Mouse (Mus musculus) CH12.LX (cell line): ENCODE measurements around the gene A930033H14Rik. TPM values are rescaled to one million over a fixed set of nuclear protein-coding genes. Genes with fewer than 3 reads are reported as not detected.

Experiments
- DNase-seq: peaks from one replicate; pipeline ENCODE4 v3.0.0-alpha.2; 2013; ENCODE audit errors: extremely low read depth
- H3K27ac ChIP-seq: 2 replicates; pipeline ENCODE4 v1.5.1; 2012; ENCODE audit warnings: low read depth, mild to moderate bottlenecking, control low read depth, moderate library complexity; ENCODE audit not compliant: insufficient read depth
- H3K27me3 ChIP-seq: replicated peaks from 2 replicates; pipeline ENCODE3; 2012; ENCODE audit warnings: inconsistent platforms
- H3K36me3 ChIP-seq, 2 experiments: replicated peaks in 1 of 2; 2 replicates each; pipeline versions ENCODE3 to v1.6.1; 2012; ENCODE audit warnings: inconsistent platforms in 1 of 2, low read length in 1 of 2, mild to moderate bottlenecking in 1 of 2, mixed read lengths in 1 of 2, moderate library complexity in 1 of 2; ENCODE audit not compliant: control insufficient read depth in 1 of 2, insufficient read depth in 1 of 2
- H3K4me1 ChIP-seq, 2 experiments: 2 replicates each; pipeline ENCODE4 v1.6.1; 2012; ENCODE audit warnings: inconsistent platforms in 1 of 2, moderate library complexity in 1 of 2; ENCODE audit not compliant: insufficient read depth in 2 of 2, control insufficient read depth in 1 of 2
- H3K4me2 ChIP-seq: 2 replicates; pipeline ENCODE4 v1.6.1; 2012; ENCODE audit warnings: low read depth, mild to moderate bottlenecking, control low read depth; ENCODE audit not compliant: poor library complexity, insufficient read depth, severe bottlenecking
- H3K4me3 ChIP-seq, 3 experiments: fragments of 150-350 bp in 1 of 3; sonication (generic) in 1 of 3; replicated peaks in 1 of 3; 2 replicates each; pipeline versions ENCODE3 to v1.5.1; 2011 to 2012; ENCODE audit warnings: low read depth in 2 of 3, low read length in 2 of 3, mild to moderate bottlenecking in 2 of 3, moderate library complexity in 2 of 3, control low read depth in 1 of 3, improper control_type of control experiment in 1 of 3, inconsistent platforms in 1 of 3, mixed read lengths in 1 of 3; ENCODE audit not compliant: poor library complexity in 1 of 3
- H3K79me2 ChIP-seq: replicated peaks from 2 replicates; pipeline ENCODE4 v1.6.1; 2012; ENCODE audit warnings: mild to moderate bottlenecking, moderate library complexity; ENCODE audit not compliant: control insufficient read depth, poor library complexity, insufficient read depth, severe bottlenecking; ENCODE audit errors: extremely low read depth
- H3K9ac ChIP-seq: 2 replicates; pipeline ENCODE4 v1.6.1; 2012; ENCODE audit warnings: low read depth, mild to moderate bottlenecking, control low read depth, moderate library complexity; ENCODE audit not compliant: insufficient read depth
- H3K9me3 ChIP-seq: replicated peaks from 2 replicates; pipeline ENCODE3; 2012; ENCODE audit warnings: low read length, inconsistent platforms, mixed read lengths
- BHLHE40 ChIP-seq: IDR thresholded peaks from 2 replicates; pipeline ENCODE4 v1.6.1; 2011; ENCODE audit warnings: mild to moderate bottlenecking, low read depth, low read length, improper control_type of control experiment
- CHD1 ChIP-seq: IDR thresholded peaks from 2 replicates; pipeline ENCODE4 v1.6.1; 2012; ENCODE audit warnings: low read depth, low read length, improper control_type of control experiment, inconsistent platforms
- E2F4 ChIP-seq: IDR thresholded peaks from 2 replicates; pipeline ENCODE4 v1.6.1; 2011; ENCODE audit warnings: low read depth, low read length, improper control_type of control experiment; ENCODE audit not compliant: insufficient replicate concordance
- EP300 ChIP-seq: IDR thresholded peaks from 2 replicates; pipeline ENCODE4 v1.6.1; 2011; ENCODE audit warnings: low read length, improper control_type of control experiment
- GABPA ChIP-seq: IDR thresholded peaks from 2 replicates; pipeline ENCODE4 v1.6.1; 2012; ENCODE audit warnings: low read depth, low read length, improper control_type of control experiment, inconsistent platforms; ENCODE audit not compliant: insufficient replicate concordance
- IRF4 ChIP-seq: IDR thresholded peaks from 2 replicates; pipeline ENCODE4 v1.6.1; 2014; ENCODE audit warnings: low read depth, mild to moderate bottlenecking, inconsistent platforms, low read length, improper control_type of control experiment
- JUN ChIP-seq: IDR thresholded peaks from 2 replicates; pipeline ENCODE4 v1.6.1; 2011; ENCODE audit warnings: low read depth, mild to moderate bottlenecking, low read length, improper control_type of control experiment, moderate library complexity; ENCODE audit not compliant: insufficient read depth
- JUND ChIP-seq: conservative IDR thresholded peaks from 2 replicates; pipeline ENCODE4 v1.6.1; 2011; ENCODE audit warnings: low read depth, low read length, improper control_type of control experiment
- KAT2A ChIP-seq: IDR thresholded peaks from 2 replicates; pipeline ENCODE4 v1.6.1; 2012; ENCODE audit warnings: low read length, improper control_type of control experiment, inconsistent platforms; ENCODE audit not compliant: insufficient replicate concordance
- MAFK ChIP-seq: IDR thresholded peaks from 2 replicates; pipeline ENCODE4 v1.6.1; 2011; ENCODE audit warnings: low read length, improper control_type of control experiment; ENCODE audit not compliant: insufficient replicate concordance
- MAX ChIP-seq: IDR thresholded peaks from 2 replicates; pipeline ENCODE4 v1.6.1; 2011; ENCODE audit warnings: low read length, improper control_type of control experiment
- MAZ ChIP-seq: IDR thresholded peaks from 2 replicates; pipeline ENCODE4 v1.6.1; 2012; ENCODE audit warnings: low read depth, mild to moderate bottlenecking, inconsistent platforms, low read length, improper control_type of control experiment, moderate library complexity
- MEF2A ChIP-seq: IDR thresholded peaks from 2 replicates; pipeline ENCODE4 v1.6.1; 2014; ENCODE audit warnings: low read depth, mild to moderate bottlenecking, inconsistent platforms, low read length, improper control_type of control experiment, borderline replicate concordance
- NRF1 ChIP-seq: IDR thresholded peaks from 2 replicates; pipeline ENCODE4 v1.6.1; 2014; ENCODE audit warnings: low read depth, mild to moderate bottlenecking, inconsistent platforms, low read length, improper control_type of control experiment, moderate library complexity
- PAX5 ChIP-seq: IDR thresholded peaks from 2 replicates; pipeline ENCODE4 v1.6.1; 2012; ENCODE audit warnings: low read length, inconsistent platforms, mixed read lengths
- POLR2A ChIP-seq: IDR thresholded peaks from 2 replicates; pipeline ENCODE4 v1.6.1; 2011; ENCODE audit warnings: low read depth, mild to moderate bottlenecking, improper control_type of control experiment, low read length
- POLR2AphosphoS2 ChIP-seq: IDR thresholded peaks from 2 replicates; pipeline ENCODE4 v1.6.1; 2011; ENCODE audit warnings: low read depth, low read length, improper control_type of control experiment
- RAD21 ChIP-seq: IDR thresholded peaks from 2 replicates; pipeline ENCODE4 v1.6.1; 2011; ENCODE audit warnings: low read depth, mild to moderate bottlenecking, low read length, improper control_type of control experiment, moderate library complexity
- SIN3A ChIP-seq: IDR thresholded peaks from 2 replicates; pipeline ENCODE4 v1.6.1; 2012; ENCODE audit warnings: low read length, improper control_type of control experiment, inconsistent platforms
- SMC3 ChIP-seq: IDR thresholded peaks from 2 replicates; pipeline ENCODE4 v1.6.1; 2011; ENCODE audit warnings: low read depth, low read length, improper control_type of control experiment
- TBP ChIP-seq: conservative IDR thresholded peaks from 2 replicates; pipeline ENCODE4 v1.6.1; 2011; ENCODE audit warnings: low read depth, low read length, improper control_type of control experiment
- USF2 ChIP-seq: conservative IDR thresholded peaks from 2 replicates; pipeline ENCODE4 v1.6.1; 2011; ENCODE audit warnings: low read depth, low read length, improper control_type of control experiment
- ZC3H11A ChIP-seq: IDR thresholded peaks from 2 replicates; pipeline ENCODE4 v1.6.1; 2012; ENCODE audit warnings: low read depth, mild to moderate bottlenecking, inconsistent platforms, low read length, improper control_type of control experiment
- ZKSCAN1 ChIP-seq: IDR thresholded peaks from 2 replicates; pipeline ENCODE4 v1.6.1; 2012; ENCODE audit warnings: low read depth, inconsistent platforms, low read length, improper control_type of control experiment, borderline replicate concordance
- ZMIZ1 ChIP-seq: IDR thresholded peaks from 2 replicates; pipeline ENCODE4 v1.6.1; 2012; ENCODE audit warnings: low read depth, mild to moderate bottlenecking, inconsistent platforms, low read length, improper control_type of control experiment
- ZNF384 ChIP-seq: IDR thresholded peaks from 2 replicates; pipeline ENCODE4 v1.6.1; 2012; ENCODE audit warnings: low read depth, low read length, improper control_type of control experiment, inconsistent platforms
- dilution Hi-C: fragments of 300-500 bp; cut with MboI; formaldehyde crosslinking; loops from 2 replicates; pipeline ENCODE4 v1.14.3; 2020; ENCODE audit warnings: low sequenced_read_pairs; ENCODE audit not compliant: extremely low pct_unique_long_range_greater_than_20kb, extremely low pct_ligation_motif_present
- in situ Hi-C: fragments of 300-500 bp; cut with MboI; formaldehyde crosslinking; loops from 3 replicates; pipeline ENCODE4 v1.14.3; 2019; ENCODE audit warnings: low sequenced_read_pairs, low pct_ligation_motif_present, low pct_unique_long_range_greater_than_20kb, mixed read lengths
- polyA plus RNA-seq: library from polyadenylated mRNA; unstranded; fragments of >175 nt; gene quantifications from 2 replicates; pipeline ENCODE4 v1.2.1, GENCODE M21; 2012; ENCODE audit warnings: low read depth; ENCODE audit not compliant: insufficient read length
- total RNA-seq, 2 experiments: library from RNA; depleted of rRNA; stranded (reverse); fragments of 300-350 nt in 1 of 2; fragments of >200 nt in 1 of 2; gene quantifications; 2 replicates each; pipeline ENCODE4 v1.2.3; 2012 to 2014

A930033H14Rik gene
- total and polyA plus RNA-seq, 3 experiments, result 0.13 to 0.85 (median 0.46) TPM

GRCm38 (mm10) chr10:69162577-69162976 lies 50.3 kb downstream of the A930033H14Rik start:
- no peak for DNase-seq
- H3K4me3 ChIP-seq, result no peak overlapping the region
- no peak overlapping the region for H3K4me2 ChIP-seq
- H3K27me3 ChIP-seq, result no peaks in the 10 kb centered on the region
- TF ChIP-seq EP300, result no peak
- no peak for TF ChIP-seq CHD1
- no peak for TF ChIP-seq JUN
- TF ChIP-seq POLR2A, result no peak
- no peak for TF ChIP-seq MAFK
- TF ChIP-seq ZC3H11A, result no peak
- no peak for TF ChIP-seq BHLHE40
- TF ChIP-seq GABPA, result no peak
- no peak for TF ChIP-seq USF2
- TF ChIP-seq JUND, result no peak
- TF ChIP-seq SMC3, result no peak
- no peak for TF ChIP-seq ZKSCAN1
- TF ChIP-seq TBP, result no peak
- no peak for TF ChIP-seq IRF4
- TF ChIP-seq MAZ, result no peak
- no peak for TF ChIP-seq SIN3A
- TF ChIP-seq ZMIZ1, result no peak
- no peak for TF ChIP-seq MEF2A
- TF ChIP-seq NRF1, result no peak
- no peak for TF ChIP-seq KAT2A
- H3K27ac ChIP-seq, result no peak overlapping the region
- no peaks in the 10 kb centered on the region for H3K9me3 ChIP-seq
- H3K36me3 ChIP-seq, result no peaks in the 10 kb centered on the region
- no peaks in the 10 kb centered on the region for H3K4me1 ChIP-seq
- no peak overlapping the region for H3K9ac ChIP-seq
- dilution Hi-C loops, result no loop called here
- no peaks in the 10 kb centered on the region for H3K79me2 ChIP-seq
- in situ Hi-C loops, result no loop called here

DNA sequence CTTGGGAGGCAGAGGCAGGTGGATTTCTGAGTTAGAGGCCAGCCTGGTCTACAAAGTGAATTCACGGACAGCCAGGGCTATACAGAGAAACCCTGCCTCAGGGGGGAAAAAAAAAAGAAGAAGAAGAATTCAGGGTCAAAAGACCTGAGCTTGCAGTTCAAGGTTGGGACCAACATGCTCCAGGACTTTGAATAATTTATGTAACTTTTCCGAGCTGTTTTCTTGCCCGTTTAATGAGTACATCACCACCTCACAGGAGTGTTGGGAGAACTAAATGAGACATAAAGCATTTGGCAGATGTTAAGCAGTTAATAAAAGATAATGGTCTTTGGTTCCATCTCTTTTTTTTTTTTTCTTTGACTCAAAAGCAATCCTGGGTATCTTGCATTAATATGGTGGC lies 51.4 kb downstream of the A930033H14Rik start:
- H3K27me3 ChIP-seq, result no peaks in the 10 kb centered on the region
- H3K9ac ChIP-seq, result no peak overlapping the region
- dilution Hi-C loops (no loop called here), in situ Hi-C loops (no loop called here)
- no peaks in the 10 kb centered on the region for H3K4me1 ChIP-seq
- TF ChIP-seq ZNF384 (no peak), TBP (no peak), JUN (no peak), SIN3A (no peak), JUND (no peak), EP300 (no peak), BHLHE40 (no peak), RAD21 (no peak), E2F4 (no peak), MAX (no peak), POLR2A (no peak), CHD1 (no peak), POLR2AphosphoS2 (no peak), PAX5 (no peak)
- no peaks in the 10 kb centered on the region for H3K36me3 ChIP-seq
- no peaks in the 10 kb centered on the region for H3K79me2 ChIP-seq
- no peak overlapping the region for H3K27ac ChIP-seq
- no peak for DNase-seq
- H3K9me3 ChIP-seq, result no peaks in the 10 kb centered on the region
- H3K4me2 ChIP-seq, result no peak overlapping the region
- no peak overlapping the region for H3K4me3 ChIP-seq
